Mouse (Mus musculus) urinary bladder, adult 18-20 months (tissue): ENCODE measurements around the gene Olfr1104.

Experiments
- DNase-seq, 2 experiments: peaks; one replicate each; pipeline ENCODE4 v3.0.0; 2022; ENCODE audit warnings: low spot score in 2 of 2, mixed read lengths in 2 of 2

Gene Olfr1104

DNA sequence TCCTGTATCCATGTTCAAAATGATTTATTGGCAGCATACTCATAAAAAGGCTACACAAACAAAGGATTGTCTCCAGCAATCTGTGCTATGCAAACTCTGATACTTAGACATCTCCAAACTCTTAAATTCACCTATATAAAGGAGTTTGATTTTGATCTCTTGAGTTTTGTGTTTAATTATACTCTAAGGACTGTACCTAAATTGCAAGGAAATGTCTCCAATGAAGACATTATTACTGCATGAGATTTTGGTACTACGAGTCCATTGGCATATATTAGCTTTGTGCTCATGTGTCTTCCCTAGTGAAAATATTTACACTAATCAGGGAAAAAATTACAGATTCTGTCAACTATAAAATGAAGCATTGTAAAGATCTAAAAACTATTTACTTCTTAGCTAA lies at the start of gene Olfr1104:
Gene Olfr1104, minus strand, starts transcription at position 101 of the 400 bp plus-strand sequence.
- DNase-seq: no peak

DNA sequence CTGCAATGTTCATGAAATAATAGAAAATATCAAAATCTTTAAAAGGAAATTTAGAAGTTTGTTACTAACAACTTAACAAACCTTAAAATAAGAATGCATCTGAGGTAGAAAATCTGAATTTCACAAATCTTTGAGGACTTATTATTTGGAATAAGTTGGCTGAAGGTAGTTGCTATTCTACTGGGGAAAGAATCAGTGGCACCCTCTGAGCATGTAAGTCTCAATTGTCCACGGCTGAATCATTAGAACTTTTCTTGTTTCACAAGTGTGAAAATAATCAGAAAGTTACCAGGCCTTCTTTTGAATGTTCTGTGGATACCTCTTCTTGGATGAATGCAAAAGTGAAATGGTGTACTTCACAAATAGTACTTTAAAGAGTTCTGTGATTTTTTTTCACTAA lies 48.8 kb upstream of the Olfr1104 start, which contains the start of gene Olfr1107:
Gene Olfr1107, minus strand, starts transcription at position 101 of the 400 bp plus-strand sequence.
- DNase-seq: no peak

DNA sequence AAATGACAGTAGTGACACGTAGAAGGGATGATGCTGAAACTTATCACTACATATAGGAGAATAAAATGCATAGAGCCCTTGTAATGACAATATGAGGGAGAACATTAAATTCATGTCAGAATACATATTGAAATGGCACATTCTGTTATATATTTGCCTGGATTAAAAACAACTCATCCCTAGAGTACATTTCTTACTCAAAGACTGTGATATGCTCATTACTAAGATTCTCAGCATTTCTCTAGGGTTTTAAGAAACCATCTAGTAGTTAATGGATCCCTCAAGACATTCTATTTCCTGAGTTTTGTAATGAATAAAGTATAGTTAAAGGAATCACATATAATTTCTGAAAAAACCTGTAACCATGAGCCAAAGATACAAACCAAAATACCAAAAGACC lies 25.3 kb upstream of the Olfr1104 start, which contains the start of gene Olfr1106:
Gene Olfr1106, minus strand, starts transcription at position 101 of the 400 bp plus-strand sequence.
- no peak for DNase-seq

DNA sequence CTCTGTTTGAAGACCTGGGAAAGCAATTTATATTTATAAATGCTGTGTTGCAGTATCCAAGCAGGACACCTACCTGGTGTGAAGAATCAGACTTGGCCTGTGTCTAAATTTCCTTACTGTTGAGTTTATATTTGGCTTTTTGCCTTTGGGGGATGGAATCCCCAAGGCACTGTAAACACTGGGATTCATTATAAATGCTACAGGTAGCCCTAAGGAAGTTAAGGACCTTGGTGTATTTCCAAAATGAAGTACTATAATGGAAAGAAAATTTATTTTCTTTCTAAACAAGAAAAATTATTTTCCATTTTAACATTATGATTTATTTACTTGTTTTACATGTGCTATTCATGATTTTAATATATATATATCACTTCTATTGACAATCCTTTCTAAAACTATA lies 9.6 kb upstream of the Olfr1104 start, which contains the start of gene Olfr1105:
Gene Olfr1105, minus strand, starts transcription at position 101 of the 400 bp plus-strand sequence.
- DNase-seq: no peak

DNA sequence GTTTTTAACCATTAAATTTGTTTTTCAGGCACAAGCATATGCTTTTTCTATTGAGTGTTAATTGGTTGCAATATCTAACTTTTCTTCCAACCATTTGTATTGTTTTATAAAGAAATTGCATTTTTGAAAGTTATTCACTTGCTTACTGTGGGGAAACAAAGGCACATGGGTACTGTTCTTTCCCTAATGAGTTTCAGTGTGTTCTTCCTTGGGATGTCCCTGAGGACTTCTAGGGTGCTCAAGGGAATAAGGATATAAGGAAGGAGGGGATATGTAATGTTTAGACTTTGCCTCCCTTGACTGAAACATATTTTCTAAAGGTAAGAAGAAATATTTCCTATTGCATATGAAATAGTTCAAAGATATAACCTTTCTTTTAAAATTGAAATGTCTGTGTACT lies 28.8 kb downstream of the Olfr1104 start, which contains the start of gene Olfr1102:
Gene Olfr1102, plus strand, starts transcription at position 301 of the 400 bp plus-strand sequence.
- DNase-seq: no peak

DNA sequence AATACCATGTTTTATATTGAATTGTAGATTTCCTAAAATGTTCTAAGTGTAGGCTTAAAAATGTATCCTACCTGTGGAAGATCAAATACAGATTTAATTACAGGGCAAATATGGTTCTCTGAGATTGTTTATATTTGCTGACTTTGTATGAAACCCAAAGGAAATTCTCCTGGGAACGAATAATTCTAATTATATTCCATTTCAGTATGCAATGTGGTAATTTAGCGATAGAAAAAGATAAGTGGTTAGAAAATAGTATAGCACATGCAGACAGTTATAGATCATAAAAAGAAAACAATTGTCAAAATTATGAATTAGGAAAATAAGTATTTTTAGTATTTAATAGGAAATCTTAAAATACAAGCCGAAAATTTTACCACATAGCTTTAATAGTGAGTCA lies 35.8 kb downstream of the Olfr1104 start, which contains the start of gene Olfr1101:
Gene Olfr1101, minus strand, starts transcription at position 101 of the 400 bp plus-strand sequence.
- DNase-seq: no peak

DNA sequence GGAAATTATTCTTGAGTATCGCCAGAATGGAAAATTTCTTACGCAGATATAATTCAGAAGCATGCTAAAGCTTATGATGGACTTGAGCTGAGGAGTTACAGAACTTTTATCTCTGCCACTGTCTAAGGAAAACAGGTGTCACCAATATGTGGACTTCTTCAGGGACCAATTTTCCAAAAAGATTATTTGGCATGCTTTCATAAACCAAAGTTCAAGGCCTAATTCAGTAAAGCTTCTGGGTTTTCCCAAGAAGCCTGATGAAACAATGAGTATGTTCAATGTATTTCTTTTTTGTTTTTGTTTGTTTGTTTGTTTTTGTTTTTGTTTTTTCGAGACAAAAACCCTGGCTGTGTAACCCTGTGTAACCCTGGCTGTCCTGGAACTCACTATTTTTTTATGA lies 47.0 kb downstream of the Olfr1104 start, which contains the start of gene Olfr1100:
Gene Olfr1100, minus strand, starts transcription at position 101 of the 400 bp plus-strand sequence.
- no peak for DNase-seq
